Mouse (Mus musculus) G1E (cell line): ENCODE data around the gene Ramp2.

ENCODE experiments used
- CTCF ChIP-seq: IDR thresholded peaks from 2 replicates; pipeline ENCODE4 v1.5.1; 2012; ENCODE audit warnings: low read depth, low read length, inconsistent platforms, mixed read lengths
- GATA1 ChIP-seq: IDR thresholded peaks from 2 replicates; pipeline ENCODE4 v1.6.1; 2012; ENCODE audit warnings: borderline replicate concordance, low read length, inconsistent platforms, mixed read lengths

- no peak for TF ChIP-seq CTCF
- no peak for TF ChIP-seq GATA1
Measured at GRCm38 (mm10) chr11:101259261-101259712, 13.5 kb downstream of the Ramp2 start.
